Mouse (Mus musculus): ENCODE data around the gene 2410004P03Rik. TPM values are rescaled to one million over a fixed set of nuclear protein-coding genes. Genes with fewer than 3 reads are reported as not detected.

The 2410004P03Rik gene
- total and polyA plus RNA-seq, 2 experiments from 2014 or later, result 10.1 to 10.6 TPM

DNA sequence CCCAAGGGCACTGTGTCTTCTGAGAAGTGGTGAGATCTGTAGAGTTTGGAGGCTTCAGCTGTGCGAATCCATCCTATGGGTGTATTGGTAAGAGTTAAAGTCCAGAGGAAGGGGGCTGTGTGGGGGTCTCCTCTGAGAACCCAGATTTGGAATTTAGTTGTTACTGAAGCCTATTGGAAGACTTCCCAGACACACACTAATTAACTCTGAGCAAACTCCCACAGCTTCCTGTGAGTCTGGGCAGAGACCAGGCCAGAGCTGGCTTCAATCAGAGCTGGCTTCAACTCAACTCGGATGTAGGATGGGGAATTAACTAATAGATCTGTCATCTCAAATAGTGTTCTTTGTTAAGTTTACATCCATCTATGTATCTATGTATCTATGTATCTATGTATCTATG lies 4.2 kb upstream of the 2410004P03Rik start:
- WGBS, result 78% methylated on average over 2 of the region's 2 CpGs
- H3K9ac ChIP-seq (replicated peaks; ENCODE audit: low read length, poor library complexity, severe bottlenecking), result no peak overlapping the region
- no peaks in the 10 kb centered on the region for H3K9me3 ChIP-seq (ENCODE audit: low read length)
- H3K27ac ChIP-seq (ENCODE audit: low read depth, low read length), result no peak overlapping the region
- peaks cover 4% of the 10 kb centered on the region for H3K4me1 ChIP-seq (ENCODE audit: insufficient read depth, low read length)
- no peak overlapping the region for H3K4me2 ChIP-seq (ENCODE audit: low read depth, low read length, poor library complexity, severe bottlenecking)
- H3K36me3 ChIP-seq (ENCODE audit: insufficient read depth, low read length), result no peaks in the 10 kb centered on the region
- H3K27me3 ChIP-seq (ENCODE audit: insufficient read depth, low read length), result 0 out of 2 replicates have a peak, but pooled peaks cover 5% of the 10 kb centered on the region
- ATAC-seq (ENCODE audit: low FRiP score) (no peak), DNase-seq (ENCODE audit: low spot score) (peak; percentile 22)
- H3K4me3 ChIP-seq (ENCODE audit: low read depth, low read length), result no peak overlapping the region
- no peak for TF ChIP-seq CTCF (IDR thresholded peaks at IDR 0.05)

DNA sequence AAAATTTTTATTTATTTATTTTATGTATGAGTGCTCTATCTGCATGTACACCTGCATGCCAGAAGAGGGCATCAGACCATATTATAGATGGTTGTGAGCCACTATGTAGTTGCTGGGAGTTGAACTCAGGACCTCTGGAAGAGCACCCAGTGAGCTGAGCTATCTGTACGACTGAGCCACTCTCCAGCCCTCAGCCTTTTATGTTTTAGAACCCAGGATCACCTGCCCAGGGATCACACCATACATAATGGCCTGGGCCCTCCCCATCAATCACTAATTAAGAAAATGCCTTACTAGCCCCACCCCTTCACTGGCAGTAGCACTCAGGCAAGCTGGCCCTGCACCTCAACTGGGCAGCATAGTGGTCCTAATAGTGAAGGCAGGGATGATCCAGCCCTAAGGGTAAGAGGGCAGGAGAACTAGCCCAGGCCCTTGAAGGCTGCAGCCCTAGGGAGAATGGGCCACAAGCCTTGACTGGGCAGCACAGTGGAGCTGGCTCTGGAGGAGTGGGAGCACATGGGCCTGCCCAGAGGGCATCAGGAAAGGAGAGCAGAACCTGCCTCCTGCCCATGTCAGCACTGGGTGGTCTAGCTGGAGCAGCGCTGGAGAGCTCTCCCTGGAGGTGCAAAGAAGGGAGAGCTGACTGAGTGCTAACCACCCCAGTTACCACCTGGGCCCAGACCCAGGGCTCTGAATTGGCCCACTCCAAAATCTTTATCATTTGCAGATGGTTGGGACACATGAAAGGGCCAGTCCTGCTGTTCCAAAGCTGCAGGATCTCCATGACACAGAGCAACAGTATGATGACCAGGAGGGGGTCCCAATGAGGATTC lies 756 bp upstream of the 2410004P03Rik start:
- no peak for TF ChIP-seq CTCF (IDR thresholded peaks at IDR 0.05)
- Histone ChIP-seq H3K4me3 (ENCODE audit: low read depth, low read length) (no peak overlapping the region), H3K36me3 (ENCODE audit: insufficient read depth, low read length) (no peaks in the 10 kb centered on the region), H3K9me3 (ENCODE audit: low read length) (no peaks in the 10 kb centered on the region), H3K27me3 (ENCODE audit: insufficient read depth, low read length) (0 out of 2 replicates have a peak, but pooled peaks cover 5% of the 10 kb centered on the region), H3K27ac (ENCODE audit: low read depth, low read length) (no peak overlapping the region), H3K4me2 (ENCODE audit: low read depth, low read length, poor library complexity, severe bottlenecking) (no peak overlapping the region), H3K9ac (replicated peaks; ENCODE audit: low read length, poor library complexity, severe bottlenecking) (no peak overlapping the region), H3K4me1 (ENCODE audit: insufficient read depth, low read length) (peaks cover 4% of the 10 kb centered on the region)
- no peak for DNase-seq (ENCODE audit: low spot score)
- ATAC-seq (ENCODE audit: low FRiP score), result no peak
- WGBS, result 72% methylated on average over 2 of the region's 2 CpGs

DNA sequence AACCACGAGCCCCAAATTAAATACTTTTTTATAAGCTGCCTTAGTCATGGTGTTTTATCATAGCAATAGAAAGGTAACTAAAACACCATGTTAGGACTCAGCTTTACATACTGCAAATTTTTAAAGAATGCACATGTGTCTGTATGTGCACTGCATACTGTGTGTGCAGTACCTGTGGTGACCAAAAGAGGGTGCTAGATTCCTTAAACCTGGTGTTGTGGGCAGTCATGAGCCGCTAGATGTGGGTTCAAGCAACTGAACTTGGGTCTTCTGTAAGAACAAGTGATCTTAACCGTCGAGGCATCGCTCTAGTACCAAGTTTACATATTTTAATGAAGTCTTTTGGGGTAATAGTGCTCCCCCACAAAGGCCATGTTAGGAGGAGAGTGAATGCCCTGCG lies 2.1 kb downstream of the 2410004P03Rik start:
- Histone ChIP-seq H3K27me3 (ENCODE audit: insufficient read depth, low read length) (0 out of 2 replicates have a peak, but pooled peaks cover 5% of the 10 kb centered on the region), H3K27ac (ENCODE audit: low read depth, low read length) (no peak overlapping the region), H3K4me2 (ENCODE audit: low read depth, low read length, poor library complexity, severe bottlenecking) (no peak overlapping the region), H3K4me1 (ENCODE audit: insufficient read depth, low read length) (peaks cover 4% of the 10 kb centered on the region), H3K4me3 (ENCODE audit: low read depth, low read length) (no peak overlapping the region), H3K9ac (replicated peaks; ENCODE audit: low read length, poor library complexity, severe bottlenecking) (no peak overlapping the region), H3K9me3 (ENCODE audit: low read length) (no peaks in the 10 kb centered on the region), H3K36me3 (ENCODE audit: insufficient read depth, low read length) (no peaks in the 10 kb centered on the region)
- WGBS, result 95% methylated on average over 6 of the region's 6 CpGs
- TF ChIP-seq CTCF (IDR thresholded peaks at IDR 0.05), result peak; percentile 16; the same call in 1 of the 2 replicates
- ATAC-seq (ENCODE audit: low FRiP score), result no peak
- DNase-seq (ENCODE audit: low spot score), result no peak

DNA sequence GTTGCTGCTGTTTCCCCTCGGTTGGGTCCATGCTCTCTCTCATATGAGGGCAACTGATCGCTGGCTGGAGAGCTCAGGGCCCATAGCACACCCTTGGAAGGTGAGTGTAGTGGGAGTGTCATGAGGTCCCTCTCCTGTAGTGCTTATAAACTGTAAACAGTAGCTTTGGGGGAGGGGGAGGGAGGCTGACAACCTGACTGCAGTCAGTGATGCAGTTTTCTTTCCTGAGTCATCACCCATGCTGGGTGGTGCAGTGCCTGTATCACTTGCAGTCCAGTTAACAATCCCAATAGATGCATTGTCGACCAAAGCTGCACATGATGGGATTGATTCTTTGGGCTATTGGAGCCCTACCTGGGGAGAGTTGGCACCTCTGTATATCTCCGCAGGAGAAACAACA lies 10.3 kb downstream of the 2410004P03Rik start:
- no peak overlapping the region for H3K27ac ChIP-seq (ENCODE audit: low read depth, low read length)
- no peaks in the 10 kb centered on the region for H3K36me3 ChIP-seq (ENCODE audit: insufficient read depth, low read length)
- no peak overlapping the region for H3K9ac ChIP-seq (replicated peaks; ENCODE audit: low read length, poor library complexity, severe bottlenecking)
- peaks cover 5% of the 10 kb centered on the region; the same call in 1 of the 2 replicates for H3K4me1 ChIP-seq (ENCODE audit: insufficient read depth, low read length)
- H3K4me3 ChIP-seq (ENCODE audit: low read depth, low read length), result no peak overlapping the region
- H3K4me2 ChIP-seq (ENCODE audit: low read depth, low read length, poor library complexity, severe bottlenecking), result no peak overlapping the region
- H3K9me3 ChIP-seq (ENCODE audit: low read length), result no peaks in the 10 kb centered on the region
- ATAC-seq (ENCODE audit: low FRiP score) (no peak), DNase-seq (ENCODE audit: low spot score) (no peak)
- TF ChIP-seq CTCF (IDR thresholded peaks at IDR 0.05), result no peak
- 50% methylated on average over 4 of the region's 4 CpGs for WGBS
- peaks cover 27% of the 10 kb centered on the region for H3K27me3 ChIP-seq (ENCODE audit: insufficient read depth, low read length)

DNA sequence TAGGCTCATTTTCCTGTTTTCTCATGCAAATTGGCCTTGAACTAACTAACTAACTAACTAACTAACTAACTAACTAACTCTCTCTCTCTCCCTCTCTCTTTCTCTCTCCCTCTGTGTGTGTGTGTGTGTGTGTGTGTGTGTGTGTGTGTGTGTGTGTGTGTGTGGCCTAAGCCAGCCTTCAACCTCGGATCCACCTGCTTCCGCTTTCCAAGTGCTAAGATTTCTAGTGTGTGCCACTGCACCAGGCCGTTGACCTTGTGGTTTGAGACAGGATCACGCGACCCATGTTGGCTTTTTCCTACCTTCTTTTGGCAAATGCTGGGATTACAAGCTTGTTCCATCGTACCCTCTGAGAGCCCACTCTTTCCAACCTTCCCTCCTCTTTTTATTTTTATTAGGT lies 10.9 kb downstream of the 2410004P03Rik start:
- Histone ChIP-seq H3K4me3 (ENCODE audit: low read depth, low read length) (no peak overlapping the region), H3K9ac (replicated peaks; ENCODE audit: low read length, poor library complexity, severe bottlenecking) (no peak overlapping the region), H3K27me3 (ENCODE audit: insufficient read depth, low read length) (peaks cover 27% of the 10 kb centered on the region), H3K9me3 (ENCODE audit: low read length) (no peaks in the 10 kb centered on the region), H3K4me1 (ENCODE audit: insufficient read depth, low read length) (peaks cover 5% of the 10 kb centered on the region; the same call in 1 of the 2 replicates), H3K4me2 (ENCODE audit: low read depth, low read length, poor library complexity, severe bottlenecking) (peak overlapping the region; percentile 96; the same call in 1 of the 2 replicates), H3K27ac (ENCODE audit: low read depth, low read length) (no peak overlapping the region), H3K36me3 (ENCODE audit: insufficient read depth, low read length) (no peaks in the 10 kb centered on the region)
- DNase-seq (ENCODE audit: low spot score), result no peak
- WGBS, result 68% methylated on average over 6 of the region's 6 CpGs
- no peak for TF ChIP-seq CTCF (IDR thresholded peaks at IDR 0.05)
- no peak for ATAC-seq (ENCODE audit: low FRiP score)

All from midbrain, postnatal 0 days (tissue).